Mouse (Mus musculus): ENCODE measurements around the gene Gm21974.

DNA sequence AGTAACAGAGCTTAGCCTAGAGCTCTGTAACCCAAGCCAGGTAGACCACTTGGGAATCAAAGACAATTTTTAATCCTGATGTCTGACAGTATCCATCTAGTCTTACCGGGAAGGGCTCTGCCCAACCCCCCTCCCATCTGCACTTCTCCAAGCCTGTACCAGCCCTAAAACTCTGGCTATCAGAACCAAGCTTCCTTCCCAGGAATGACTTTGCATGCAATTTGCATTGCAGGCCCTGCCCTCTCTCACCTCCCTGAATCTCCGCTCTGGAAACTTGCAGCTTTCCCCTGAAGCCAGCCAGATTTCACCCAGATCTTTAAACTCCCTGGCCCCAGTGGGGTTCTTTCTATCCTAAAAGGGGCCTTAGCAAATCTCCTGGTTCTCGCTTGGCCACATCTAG is 7.5 kb downstream of the Gm21974 start:
- no peak for TF ChIP-seq CTCF (IDR thresholded peaks at IDR 0.05; ENCODE audit: borderline replicate concordance, control insufficient read depth, extremely low read depth, insufficient read depth, low read length, poor library complexity)
- TF ChIP-seq POLR2A (IDR thresholded peaks at IDR 0.05; ENCODE audit: control insufficient read depth, extremely low read depth, insufficient read depth, low read length, poor library complexity), result no peak

Data from thymus, adult 2 months (tissue).